Mouse (Mus musculus) limb, embryonic 14.5 days (tissue): ENCODE measurements around the gene Msl2. TPM values are rescaled to one million over a fixed set of nuclear protein-coding genes. Genes with fewer than 3 reads are reported as not detected.

Source experiments
- ATAC-seq: fragments of 200-750 bp; cut with Nextera tagmentation; 2 replicates; pipeline ENCODE4 v1.8.0; 2017; ENCODE audit warnings: low read depth, moderate number of reproducible peaks, moderate TSS enrichment; ENCODE audit not compliant: low FRiP score
- DNase-seq: peaks from one replicate; pipeline ENCODE4 v3.0.0-alpha.2; 2015; ENCODE audit warnings: low spot score
- H3K27ac ChIP-seq: fragments of 300-500 bp; sonication (generic); replicated peaks from 2 replicates; pipeline ENCODE4 v1.5.1; 2014; ENCODE audit warnings: low read depth, mild to moderate bottlenecking, low read length, moderate library complexity, mixed read lengths
- H3K27me3 ChIP-seq: fragments of 300-500 bp; sonication (generic); 2 replicates; pipeline ENCODE4 v1.6.1; 2014; ENCODE audit warnings: low read length, mixed read lengths; ENCODE audit not compliant: control insufficient read depth, insufficient read depth
- H3K36me3 ChIP-seq: fragments of 300-500 bp; sonication (generic); 2 replicates; pipeline ENCODE4 v1.6.1; 2014; ENCODE audit warnings: mild to moderate bottlenecking, low read length, moderate library complexity, mixed read lengths; ENCODE audit not compliant: control insufficient read depth, insufficient read depth
- H3K4me1 ChIP-seq: fragments of 300-500 bp; sonication (generic); 2 replicates; pipeline ENCODE4 v1.6.1; 2014; ENCODE audit warnings: antibody characterized with exemption, low read length, mixed read lengths; ENCODE audit not compliant: control insufficient read depth, insufficient read depth
- H3K4me2 ChIP-seq: fragments of 300-500 bp; sonication (generic); replicated peaks from 2 replicates; pipeline ENCODE4 v1.6.1; 2014; ENCODE audit warnings: low read depth, mild to moderate bottlenecking, low read length, moderate library complexity; ENCODE audit not compliant: severe bottlenecking
- H3K4me3 ChIP-seq: fragments of 300-500 bp; sonication (generic); replicated peaks from 2 replicates; pipeline ENCODE4 v1.5.1; 2014; ENCODE audit warnings: low read length
- H3K9ac ChIP-seq: fragments of 300-500 bp; sonication (generic); 2 replicates; pipeline ENCODE4 v1.6.1; 2014; ENCODE audit warnings: mild to moderate bottlenecking, low read depth, low read length, moderate library complexity; ENCODE audit not compliant: severe bottlenecking
- H3K9me3 ChIP-seq: fragments of 300-500 bp; sonication (generic); 2 replicates; pipeline ENCODE4 v1.6.1; 2016; ENCODE audit warnings: low read length; ENCODE audit not compliant: control insufficient read depth
- POLR2A ChIP-seq: fragments of 200-500 bp; IDR thresholded peaks from 2 replicates; pipeline ENCODE4 v1.8.0; 2012; ENCODE audit warnings: inconsistent platforms, mild to moderate bottlenecking, moderate library complexity, borderline replicate concordance; ENCODE audit not compliant: insufficient read depth, insufficient read length; ENCODE audit errors: extremely low read depth
- WGBS: fragments of 180-500 bp; shearing (Covaris S2); extraction: QIAGEN DNeasy Blood & Tissue Kit; methylation state at CpG from one replicate; pipeline ENCODE4 v1.1.7; 2014; 5-methylcytosine and 5-hydroxymethylcytosine counted together
- polyA plus RNA-seq, 2 experiments: library from polyadenylated mRNA; depleted of rRNA in 1 of 2; stranded (reverse) in 1 of 2; unstranded in 1 of 2; fragments of >200 nt; fragmentation: Nextera tagmentation in 1 of 2; extraction: Ambion mirVana in 1 of 2; gene quantifications; 2 replicates each; pipeline versions ENCODE4 v1.2.1 to v1.2.3; 2012 to 2014

Gene Msl2
- polyA plus RNA-seq, 2 experiments: 7.0 to 22.4 TPM

- Histone ChIP-seq H3K9me3 (peaks cover 7% of the 10 kb centered on the region; the same call in 1 of the 2 replicates), H3K4me1 (peaks cover 2% of the 10 kb centered on the region; the same call in 1 of the 2 replicates), H3K36me3 (peaks cover 21% of the 10 kb centered on the region), H3K4me2 (no peak overlapping the region), H3K27me3 (no peaks in the 10 kb centered on the region), H3K27ac (no peak overlapping the region), H3K9ac (no peak overlapping the region), H3K4me3 (no peak overlapping the region)
- TF ChIP-seq POLR2A: no peak
- 72% methylated on average over 6 of the region's 6 CpGs for WGBS
- no peak for ATAC-seq
- no peak for DNase-seq
These were observed 25.5 kb downstream of the Msl2 start for GRCm38 (mm10) chr9:101099445-101099844.

GRCm38 (mm10) chr9:101100163-101100562 lies 26.3 kb downstream of the Msl2 start:
- H3K4me2 ChIP-seq: no peak overlapping the region
- ATAC-seq: no peak

GRCm38 (mm10) chr9:101101547-101101946 lies 27.6 kb downstream of the Msl2 start:
- no peak overlapping the region for H3K27ac ChIP-seq
- no peak for ATAC-seq
- H3K36me3 ChIP-seq: peaks cover 34% of the 10 kb centered on the region
- no peak overlapping the region for H3K9ac ChIP-seq
- DNase-seq: no peak
- H3K9me3 ChIP-seq: peaks cover 7% of the 10 kb centered on the region; the same call in 1 of the 2 replicates
- TF ChIP-seq POLR2A: no peak
- no peaks in the 10 kb centered on the region for H3K27me3 ChIP-seq
- 0 out of 2 replicates have a peak, but pooled peaks cover 2% of the 10 kb centered on the region for H3K4me1 ChIP-seq
- WGBS: 93% methylated on average over 8 of the region's 8 CpGs
- no peak overlapping the region for H3K4me2 ChIP-seq
- no peak overlapping the region for H3K4me3 ChIP-seq

More at GRCm38 (mm10) chr9:101100163-101100562, 26.3 kb downstream of the Msl2 start:
- Histone ChIP-seq H3K4me1 (peaks cover 2% of the 10 kb centered on the region; the same call in 1 of the 2 replicates), H3K9ac (no peak overlapping the region), H3K36me3 (peaks cover 26% of the 10 kb centered on the region), H3K27me3 (no peaks in the 10 kb centered on the region), H3K9me3 (peaks cover 7% of the 10 kb centered on the region; the same call in 1 of the 2 replicates), H3K4me3 (no peak overlapping the region), H3K27ac (no peak overlapping the region)
- DNase-seq: no peak
- 94% methylated on average over 3 of the region's 3 CpGs for WGBS
- no peak for TF ChIP-seq POLR2A

GRCm38 (mm10) chr9:101102288-101102687 lies 28.4 kb downstream of the Msl2 start:
- H3K4me2 ChIP-seq: no peak overlapping the region
- no peaks in the 10 kb centered on the region for H3K27me3 ChIP-seq
- TF ChIP-seq POLR2A: no peak
- peaks cover 4% of the 10 kb centered on the region; the same call in 1 of the 2 replicates for H3K9me3 ChIP-seq
- 0 out of 2 replicates have a peak, but pooled peaks cover 2% of the 10 kb centered on the region for H3K4me1 ChIP-seq
- ATAC-seq (no peak), DNase-seq (no peak)
- H3K36me3 ChIP-seq: peaks cover 38% of the 10 kb centered on the region
- no peak overlapping the region for H3K27ac ChIP-seq
- 95% methylated on average over 3 of the region's 3 CpGs for WGBS
- no peak overlapping the region for H3K4me3 ChIP-seq
- H3K9ac ChIP-seq: no peak overlapping the region

GRCm38 (mm10) chr9:101104931-101105330 lies 31.0 kb downstream of the Msl2 start:
- Histone ChIP-seq H3K36me3 (peaks cover 47% of the 10 kb centered on the region), H3K27ac (no peak overlapping the region), H3K4me1 (no peaks in the 10 kb centered on the region), H3K4me2 (no peak overlapping the region), H3K9me3 (no peaks in the 10 kb centered on the region), H3K4me3 (no peak overlapping the region), H3K9ac (no peak overlapping the region), H3K27me3 (no peaks in the 10 kb centered on the region)
- 82% methylated on average over 11 of the region's 11 CpGs for WGBS
- DNase-seq: no peak
- no peak for TF ChIP-seq POLR2A
- ATAC-seq: no peak
